Mouse (Mus musculus): Measurements from ENCODE around the gene Rpp14.

DNA sequence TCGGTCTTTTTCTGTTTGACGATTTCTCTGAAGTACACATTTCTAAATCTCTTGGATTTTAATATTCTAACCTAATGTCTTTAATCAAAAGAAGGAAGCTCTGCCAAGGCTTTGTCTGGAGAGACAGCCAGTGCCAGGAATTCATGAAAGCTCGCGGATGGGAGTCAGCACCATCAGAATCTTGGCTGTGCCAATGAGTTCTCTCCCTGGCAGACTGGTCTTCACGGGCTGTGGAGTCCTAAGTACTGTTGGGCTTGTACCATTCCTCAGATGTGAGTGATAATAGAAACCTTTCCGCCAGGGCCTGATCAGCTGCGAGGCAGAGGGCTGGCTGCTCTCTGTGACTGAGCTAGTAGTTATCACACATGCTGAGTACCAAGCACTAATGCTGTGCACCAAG, 43.0 kb downstream of the Rpp14 start:
- no peak for TF ChIP-seq CTCF (IDR thresholded peaks at IDR 0.05; ENCODE audit: low read depth, low read length)
- no peak for TF ChIP-seq EP300 (IDR thresholded peaks at IDR 0.05; ENCODE audit: insufficient read depth, low read depth, low read length)
- no peak for TF ChIP-seq POLR2A (IDR thresholded peaks at IDR 0.05; ENCODE audit: insufficient read depth, low read length)

Measured in ES-Bruce4 (cell line).